Mouse (Mus musculus) liver, postnatal 0 days (tissue): ENCODE data around the gene Bad.

Experiments
- CTCF ChIP-seq: sonication (generic); IDR thresholded peaks from 2 replicates; pipeline ENCODE4 v1.5.1; 2016; ENCODE audit warnings: antibody characterized with exemption, low read depth
- EP300 ChIP-seq: IDR thresholded peaks from 2 replicates; pipeline ENCODE4 v1.6.1; 2016; ENCODE audit warnings: antibody characterized with exemption, low read depth, mild to moderate bottlenecking

- TF ChIP-seq CTCF (no peak), EP300 (no peak)
Observed at GRCm38 (mm10) chr19:6912205-6912970, 29.3 kb upstream of the Bad start.
